Mouse (Mus musculus) myocyte (in vitro differentiated cells): ENCODE results near the gene Erf. TPM values are rescaled to one million over a fixed set of nuclear protein-coding genes. Genes with fewer than 3 reads are reported as not detected.

Source experiments
- H3K27me3 ChIP-seq: one replicate; pipeline ENCODE4 v1.6.1; 2011; ENCODE audit not compliant: control insufficient read depth, insufficient read depth, insufficient read length
- H3K36me3 ChIP-seq: one replicate; pipeline ENCODE4 v1.6.1; 2011; ENCODE audit not compliant: control insufficient read depth, insufficient read depth
- H3K4me2 ChIP-seq: one replicate; pipeline ENCODE4 v1.6.1; 2011; ENCODE audit warnings: low read depth, control low read depth
- H3K4me3 ChIP-seq: one replicate; pipeline ENCODE4 v1.5.1; 2011; ENCODE audit warnings: mild to moderate bottlenecking, control low read depth, moderate library complexity
- H3K79me2 ChIP-seq: one replicate; pipeline ENCODE4 v1.6.1; 2011; ENCODE audit not compliant: control insufficient read depth, insufficient read depth
- H3ac ChIP-seq: one replicate; pipeline ENCODE4 v1.6.1; 2011; ENCODE audit not compliant: control insufficient read depth, insufficient read length
- CEBPB ChIP-seq: IDR thresholded peaks from 2 replicates; pipeline ENCODE4 v1.6.1; 2011; ENCODE audit warnings: mild to moderate bottlenecking, moderate library complexity; ENCODE audit not compliant: poor library complexity, insufficient read depth, severe bottlenecking
- E2F4 ChIP-seq: IDR thresholded peaks from one replicate; pipeline ENCODE4 v1.6.1; 2011; ENCODE audit warnings: mild to moderate bottlenecking, control low read depth, moderate library complexity; ENCODE audit not compliant: insufficient read depth
- MAX ChIP-seq: IDR thresholded peaks from one replicate; pipeline ENCODE4 v1.6.1; 2011; ENCODE audit warnings: low read depth, mild to moderate bottlenecking, control low read depth
- MYOD1 ChIP-seq, 3 experiments: IDR thresholded peaks; one replicate each; pipeline ENCODE4 v1.6.1; 2011; ENCODE audit warnings: control low read depth in 2 of 3, low read depth in 2 of 3, mild to moderate bottlenecking in 2 of 3, moderate library complexity in 1 of 3; ENCODE audit not compliant: insufficient read length in 2 of 3, control insufficient read depth in 1 of 3
- MYOG ChIP-seq, 3 experiments: IDR thresholded peaks; one replicate each; pipeline ENCODE4 v1.6.1; 2011; ENCODE audit warnings: control low read depth in 2 of 3, low read depth in 2 of 3, mild to moderate bottlenecking in 2 of 3; ENCODE audit not compliant: insufficient read length in 2 of 3, control insufficient read depth in 1 of 3, insufficient read depth in 1 of 3
- POLR2A ChIP-seq: IDR thresholded peaks from one replicate; pipeline ENCODE4 v1.6.1; 2011; ENCODE audit warnings: low read depth, mild to moderate bottlenecking, control low read depth, moderate library complexity; ENCODE audit not compliant: insufficient read length
- POLR2AphosphoS2 ChIP-seq: IDR thresholded peaks from one replicate; pipeline ENCODE4 v1.6.1; 2011; ENCODE audit warnings: low read depth, control low read depth; ENCODE audit not compliant: insufficient read length
- REST ChIP-seq: IDR thresholded peaks from one replicate; pipeline ENCODE4 v1.6.1; 2011; ENCODE audit warnings: mild to moderate bottlenecking, control low read depth, moderate library complexity; ENCODE audit not compliant: insufficient read depth, insufficient read length
- SRF ChIP-seq: IDR thresholded peaks from one replicate; pipeline ENCODE4 v1.6.1; 2011; ENCODE audit warnings: low read depth; ENCODE audit not compliant: control insufficient read depth, insufficient read length
- TCF12 ChIP-seq: IDR thresholded peaks from one replicate; pipeline ENCODE4 v1.6.1; 2011; ENCODE audit warnings: mild to moderate bottlenecking, control low read depth; ENCODE audit not compliant: poor library complexity, insufficient read depth, severe bottlenecking
- TCF3 ChIP-seq: IDR thresholded peaks from one replicate; pipeline ENCODE4 v1.6.1; 2011; ENCODE audit warnings: low read depth, control low read depth; ENCODE audit not compliant: insufficient read length
- USF1 ChIP-seq: IDR thresholded peaks from one replicate; pipeline ENCODE4 v1.6.1; 2011; ENCODE audit warnings: low read depth, mild to moderate bottlenecking, control low read depth, moderate library complexity
- polyA plus RNA-seq: library from polyadenylated mRNA; unstranded; fragments of >200 nt; fragmentation: generic; extraction: Trizol; gene quantifications from one replicate; pipeline ENCODE4 v1.2.1, GENCODE M21; 2012; ENCODE audit warnings: missing spikeins

Erf gene
- polyA plus RNA-seq, 1 experiment, result 42.5 TPM

DNA sequence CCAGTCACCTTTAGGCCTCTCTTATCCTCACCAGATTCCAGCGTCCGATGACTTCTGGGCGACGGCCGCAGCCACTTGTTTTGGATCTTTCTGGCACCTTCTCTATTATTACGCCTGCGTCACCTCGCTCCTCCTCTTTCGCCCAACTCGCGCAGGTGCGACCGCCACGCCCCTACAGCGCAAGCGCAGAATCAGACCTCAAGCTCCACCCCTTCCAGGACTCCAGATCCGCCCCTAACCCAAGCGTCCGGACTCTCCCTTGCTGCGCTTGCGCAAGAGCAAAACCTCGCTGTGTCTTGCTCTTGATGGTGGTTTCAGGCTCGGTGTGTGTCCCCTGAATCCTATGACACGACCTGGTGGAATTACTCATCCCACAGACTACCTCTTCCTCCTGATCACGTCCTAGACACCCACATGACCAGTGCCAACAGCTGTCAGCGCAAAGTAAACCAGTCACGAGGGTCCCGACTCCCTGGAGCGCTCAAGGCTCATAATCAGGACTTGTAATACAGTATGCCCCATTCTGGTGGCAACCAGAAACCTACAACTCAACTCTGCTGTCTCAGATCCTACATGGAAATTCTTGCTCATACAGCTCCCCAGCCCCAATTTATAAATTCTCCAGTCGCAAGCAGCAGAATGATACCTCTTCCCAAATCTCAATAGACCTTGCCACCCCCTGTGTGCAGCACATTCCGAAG lies 30.7 kb downstream of the Erf start:
- H3ac ChIP-seq, result peak overlapping the region; percentile 34
- peaks cover 19% of the 10 kb centered on the region for H3K79me2 ChIP-seq
- peak overlapping the region; percentile 90 for H3K4me3 ChIP-seq
- TF ChIP-seq SRF (no peak), POLR2AphosphoS2 (peak; percentile 85), POLR2A (peak; percentile 79), CEBPB (peak; percentile 92), REST (no peak), MYOD1 (IDR thresholded peaks at IDR 0.05; ENCODE audit: control insufficient read depth in 1 of 3, insufficient read length in 2 of 3, low read depth in 2 of 3) (peak in 2 of 3 experiments; percentile 29 to 46), TCF3 (no peak), TCF12 (no peak), MYOG (IDR thresholded peaks at IDR 0.05; ENCODE audit: control insufficient read depth in 1 of 3, insufficient read depth in 1 of 3, insufficient read length in 2 of 3, low read depth in 2 of 3) (peak in 1 of 3 experiments; percentile 30), E2F4 (no peak)
- H3K36me3 ChIP-seq, result no peaks in the 10 kb centered on the region
- no peaks in the 10 kb centered on the region for H3K27me3 ChIP-seq
- peak overlapping the region; percentile 100 for H3K4me2 ChIP-seq

GRCm38 (mm10) chr7:25219416-25219750 lies 31.2 kb downstream of the Erf start:
- no peak for TF ChIP-seq POLR2AphosphoS2
- no peak for TF ChIP-seq REST
- TF ChIP-seq MAX, result no peak
- no peak for TF ChIP-seq POLR2A
- TF ChIP-seq TCF3, result no peak
- no peak for TF ChIP-seq CEBPB
- no peak for TF ChIP-seq TCF12
- TF ChIP-seq MYOG (IDR thresholded peaks at IDR 0.05; ENCODE audit: control insufficient read depth in 1 of 3, insufficient read depth in 1 of 3, insufficient read length in 2 of 3, low read depth in 2 of 3), result no peak
- no peak for TF ChIP-seq E2F4
- TF ChIP-seq SRF, result no peak

DNA sequence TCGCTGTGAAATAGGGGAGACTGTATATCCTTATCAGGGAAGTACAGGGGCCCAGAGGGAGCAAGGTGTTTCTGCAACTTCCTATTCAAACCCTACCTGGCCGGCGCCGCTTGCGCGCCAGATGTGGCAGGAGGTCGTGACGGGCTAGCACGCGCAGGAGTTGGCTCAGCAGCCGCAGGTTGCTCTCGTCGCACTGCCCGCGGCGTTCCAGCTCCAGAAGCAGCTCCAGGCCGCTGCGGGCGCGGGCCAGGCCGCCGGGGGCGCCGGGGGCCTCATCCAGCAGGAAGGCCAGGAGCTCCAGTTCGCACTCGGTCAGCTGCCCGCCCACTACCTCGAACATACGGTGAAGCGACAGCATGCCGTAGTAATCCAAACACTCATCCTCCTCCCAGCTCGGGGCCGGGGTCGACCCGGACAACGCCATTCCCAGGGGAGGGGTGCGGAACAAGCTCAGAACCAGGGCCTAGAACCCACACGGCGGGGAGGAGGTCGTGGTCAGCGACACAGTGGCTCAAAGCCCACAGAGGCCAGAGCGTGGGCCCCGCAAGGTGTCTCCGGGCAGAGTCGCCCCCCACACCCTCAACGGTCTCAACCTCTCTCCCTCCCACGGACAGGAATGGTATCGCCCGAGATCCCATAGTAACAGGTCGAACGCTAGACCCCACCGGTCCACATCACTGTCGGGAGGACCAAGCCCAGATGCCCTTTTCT lies 31.7 kb downstream of the Erf start:
- H3K27me3 ChIP-seq, result no peaks in the 10 kb centered on the region
- peak; percentile 19 for TF ChIP-seq POLR2A
- no peak for TF ChIP-seq REST
- no peaks in the 10 kb centered on the region for H3K36me3 ChIP-seq
- H3K4me2 ChIP-seq, result peak overlapping the region; percentile 100
- H3ac ChIP-seq, result peak overlapping the region; percentile 34
- peak overlapping the region; percentile 90 for H3K4me3 ChIP-seq
- peaks cover 19% of the 10 kb centered on the region for H3K79me2 ChIP-seq

More at GRCm38 (mm10) chr7:25219416-25219750, 31.2 kb downstream of the Erf start:
- Histone ChIP-seq H3K36me3 (no peaks in the 10 kb centered on the region), H3K79me2 (peaks cover 19% of the 10 kb centered on the region), H3K4me2 (peak overlapping the region; percentile 100), H3ac (peak overlapping the region; percentile 34), H3K4me3 (peak overlapping the region; percentile 90), H3K27me3 (no peaks in the 10 kb centered on the region)

DNA sequence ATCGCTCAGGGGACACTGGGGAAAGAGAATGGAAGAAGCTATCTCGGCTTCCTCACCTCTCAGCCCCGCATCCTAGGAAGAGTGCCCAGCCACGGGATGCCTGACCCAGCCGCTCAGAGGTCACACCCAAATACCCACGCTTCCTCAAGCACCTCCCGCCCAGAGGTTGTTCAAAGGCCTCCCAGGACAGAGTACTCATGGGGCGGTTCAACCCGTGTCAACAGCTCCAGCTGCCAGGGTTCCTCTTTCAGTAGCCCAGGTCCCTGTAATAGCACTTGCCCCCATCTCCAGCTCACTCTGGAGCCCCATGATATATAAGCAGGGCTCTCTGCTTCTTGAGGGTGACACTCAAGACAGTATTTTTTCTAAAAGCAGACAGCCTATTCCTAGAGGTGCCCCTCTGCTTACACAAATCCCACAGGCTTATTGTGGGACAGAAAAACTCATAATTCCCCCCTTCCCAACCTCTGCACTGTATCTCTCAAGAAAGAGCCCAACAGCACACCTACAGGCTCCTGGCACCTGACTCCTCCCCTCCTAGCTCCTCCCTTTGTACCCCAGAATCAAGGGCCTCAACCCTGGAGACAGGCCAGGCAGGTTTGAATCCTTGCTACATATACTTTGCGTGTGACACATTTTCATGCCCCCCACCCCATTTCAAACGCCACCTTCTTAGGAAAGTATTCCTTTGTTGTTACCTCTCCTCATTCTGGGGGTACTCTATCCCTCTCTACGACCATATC lies 32.7 kb downstream of the Erf start:
- no peak overlapping the region for H3ac ChIP-seq
- no peaks in the 10 kb centered on the region for H3K27me3 ChIP-seq
- peak overlapping the region; percentile 100 for H3K4me2 ChIP-seq
- H3K36me3 ChIP-seq, result no peaks in the 10 kb centered on the region
- H3K79me2 ChIP-seq, result peaks cover 14% of the 10 kb centered on the region
- TF ChIP-seq MYOD1 (IDR thresholded peaks at IDR 0.05; ENCODE audit: control insufficient read depth in 1 of 3, insufficient read length in 2 of 3, low read depth in 2 of 3), result no peak
- TF ChIP-seq MAX, result no peak
- no peak for TF ChIP-seq TCF12
- no peak for TF ChIP-seq TCF3
- TF ChIP-seq POLR2A, result no peak
- TF ChIP-seq POLR2AphosphoS2, result no peak
- TF ChIP-seq SRF, result no peak
- no peak for TF ChIP-seq CEBPB
- no peak for TF ChIP-seq MYOG (IDR thresholded peaks at IDR 0.05; ENCODE audit: control insufficient read depth in 1 of 3, insufficient read depth in 1 of 3, insufficient read length in 2 of 3, low read depth in 2 of 3)
- no peak for TF ChIP-seq E2F4
- no peak for TF ChIP-seq REST
- no peak for TF ChIP-seq USF1
- H3K4me3 ChIP-seq, result peak overlapping the region; percentile 90
